Mouse (Mus musculus) liver, embryonic 12.5 days (tissue): ENCODE results near the gene Mbnl1. TPM values are rescaled to one million over a fixed set of nuclear protein-coding genes. Genes with fewer than 3 reads are reported as not detected.

Experiments used
- ATAC-seq: fragments of 200-750 bp; cut with Nextera tagmentation; 2 replicates; pipeline ENCODE4 v1.8.0; 2017; ENCODE audit warnings: moderate number of reproducible peaks, mild to moderate bottlenecking, moderate library complexity
- H3K27ac ChIP-seq: fragments of 300-500 bp; sonication (generic); 2 replicates; pipeline ENCODE4 v1.5.1; 2016; ENCODE audit warnings: mild to moderate bottlenecking
- H3K27me3 ChIP-seq: fragments of 300-500 bp; sonication (generic); replicated peaks from 2 replicates; pipeline ENCODE4 v1.6.1; 2016; ENCODE audit warnings: mild to moderate bottlenecking, moderate library complexity
- H3K36me3 ChIP-seq: fragments of 300-500 bp; sonication (generic); 2 replicates; pipeline ENCODE4 v1.6.1; 2016; ENCODE audit warnings: mild to moderate bottlenecking, moderate library complexity
- H3K4me1 ChIP-seq: fragments of 300-500 bp; sonication (generic); 2 replicates; pipeline ENCODE4 v1.6.1; 2016
- H3K4me2 ChIP-seq: fragments of 300-500 bp; sonication (generic); 2 replicates; pipeline ENCODE4 v1.6.1; 2016; ENCODE audit warnings: mild to moderate bottlenecking, moderate library complexity
- H3K4me3 ChIP-seq: fragments of 300-500 bp; sonication (generic); 2 replicates; pipeline ENCODE4 v1.5.1; 2016; ENCODE audit warnings: mild to moderate bottlenecking, moderate library complexity
- H3K9ac ChIP-seq: fragments of 300-500 bp; sonication (generic); 2 replicates; pipeline ENCODE4 v1.6.1; 2016; ENCODE audit warnings: mild to moderate bottlenecking, moderate library complexity
- H3K9me3 ChIP-seq: fragments of 300-500 bp; sonication (generic); replicated peaks from 2 replicates; pipeline ENCODE4 v1.6.1; 2016; ENCODE audit warnings: mild to moderate bottlenecking, moderate library complexity
- WGBS: fragments of 180-500 bp; shearing (Covaris S2); methylation state at CpG from one replicate; pipeline ENCODE4 v1.1.7; 2016; ENCODE audit not compliant: insufficient replicate concordance; 5-methylcytosine and 5-hydroxymethylcytosine counted together
- polyA plus RNA-seq: library from polyadenylated mRNA; unstranded; fragments of >200 nt; fragmentation: Nextera tagmentation; extraction: Ambion mirVana; gene quantifications from 2 replicates; pipeline ENCODE4 v1.2.1, GENCODE M21; 2016

Gene Mbnl1
- polyA plus RNA-seq, 1 experiment from 2014 or later = 171 TPM

- H3K4me1 ChIP-seq = peaks cover 84% of the 10 kb centered on the region
- 68% methylated on average over 4 of the region's 4 CpGs for WGBS
- no peaks in the 10 kb centered on the region for H3K27me3 ChIP-seq
- H3K36me3 ChIP-seq = no peaks in the 10 kb centered on the region
- no peak for ATAC-seq
- H3K9ac ChIP-seq = no peak overlapping the region
- no peaks in the 10 kb centered on the region for H3K9me3 ChIP-seq
- H3K4me2 ChIP-seq = peak overlapping the region; percentile 45; the same call in 1 of the 2 replicates
- H3K4me3 ChIP-seq = no peak overlapping the region
- peak overlapping the region; percentile 81 for H3K27ac ChIP-seq
These were observed 102.4 kb downstream of the Mbnl1 start for GRCm38 (mm10) chr3:60574849-60575524.

- Histone ChIP-seq H3K9me3 (no peaks in the 10 kb centered on the region), H3K4me1 (peaks cover 87% of the 10 kb centered on the region), H3K4me2 (no peak overlapping the region), H3K4me3 (no peak overlapping the region), H3K9ac (no peak overlapping the region; the same call in 1 of the 2 replicates), H3K36me3 (no peaks in the 10 kb centered on the region), H3K27me3 (no peaks in the 10 kb centered on the region), H3K27ac (peak overlapping the region; percentile 64)
- no peak for ATAC-seq
- WGBS = 49% methylated on average over 2 of the region's 2 CpGs
These were observed 103.3 kb downstream of the Mbnl1 start for GRCm38 (mm10) chr3:60575945-60576344.

GRCm38 (mm10) chr3:60576366-60577046 is 103.9 kb downstream of the Mbnl1 start:
- no peaks in the 10 kb centered on the region for H3K27me3 ChIP-seq
- H3K4me1 ChIP-seq = peaks cover 81% of the 10 kb centered on the region
- WGBS = 59% methylated on average over 9 of the region's 9 CpGs
- H3K9me3 ChIP-seq = no peaks in the 10 kb centered on the region
- H3K36me3 ChIP-seq = no peaks in the 10 kb centered on the region
- no peak for ATAC-seq
- H3K27ac ChIP-seq = peak overlapping the region; percentile 64
- no peak overlapping the region for H3K4me3 ChIP-seq
- H3K4me2 ChIP-seq = no peak overlapping the region
- H3K9ac ChIP-seq = no peak overlapping the region; the same call in 1 of the 2 replicates

GRCm38 (mm10) chr3:60579880-60580279 is 107.2 kb downstream of the Mbnl1 start:
- Histone ChIP-seq H3K27ac (peak overlapping the region; percentile 45; the same call in 1 of the 2 replicates), H3K27me3 (no peaks in the 10 kb centered on the region), H3K4me3 (no peak overlapping the region), H3K4me1 (peaks cover 74% of the 10 kb centered on the region), H3K9me3 (no peaks in the 10 kb centered on the region), H3K9ac (no peak overlapping the region), H3K36me3 (no peaks in the 10 kb centered on the region), H3K4me2 (no peak overlapping the region)
- WGBS = 67% methylated on average over 4 of the region's 4 CpGs
- ATAC-seq = no peak

- H3K36me3 ChIP-seq = no peaks in the 10 kb centered on the region
- H3K4me1 ChIP-seq = peaks cover 66% of the 10 kb centered on the region
- H3K9ac ChIP-seq = no peak overlapping the region
- 42% methylated on average over 5 of the region's 5 CpGs for WGBS
- no peaks in the 10 kb centered on the region for H3K27me3 ChIP-seq
- 0 out of 2 replicates have a peak, but pooled peaks have one; percentile 27 for ATAC-seq
- H3K9me3 ChIP-seq = no peaks in the 10 kb centered on the region
- no peak overlapping the region for H3K4me3 ChIP-seq
- no peak overlapping the region for H3K4me2 ChIP-seq
- H3K27ac ChIP-seq = peak overlapping the region; percentile 45; the same call in 1 of the 2 replicates
These were observed 108.1 kb downstream of the Mbnl1 start for GRCm38 (mm10) chr3:60580699-60581098.

- Histone ChIP-seq H3K27ac (no peak overlapping the region), H3K36me3 (no peaks in the 10 kb centered on the region), H3K9ac (no peak overlapping the region), H3K9me3 (no peaks in the 10 kb centered on the region), H3K4me3 (no peak overlapping the region), H3K27me3 (no peaks in the 10 kb centered on the region), H3K4me2 (no peak overlapping the region), H3K4me1 (peaks cover 64% of the 10 kb centered on the region)
- ATAC-seq = no peak
- 59% methylated on average over 3 of the region's 3 CpGs for WGBS
These were observed 109.5 kb downstream of the Mbnl1 start for GRCm38 (mm10) chr3:60582154-60582553.

- H3K4me2 ChIP-seq = no peak overlapping the region
- no peak overlapping the region for H3K4me3 ChIP-seq
- 89% methylated on average over 1 of the region's 1 CpGs for WGBS
- no peak overlapping the region for H3K9ac ChIP-seq
- no peaks in the 10 kb centered on the region for H3K36me3 ChIP-seq
- no peaks in the 10 kb centered on the region for H3K27me3 ChIP-seq
- ATAC-seq = no peak
- peaks cover 60% of the 10 kb centered on the region for H3K4me1 ChIP-seq
- H3K9me3 ChIP-seq = no peaks in the 10 kb centered on the region
- no peak overlapping the region for H3K27ac ChIP-seq
These were observed 110.0 kb downstream of the Mbnl1 start for GRCm38 (mm10) chr3:60582620-60583019.

GRCm38 (mm10) chr3:60584704-60585103 is 112.1 kb downstream of the Mbnl1 start:
- no peaks in the 10 kb centered on the region for H3K27me3 ChIP-seq
- H3K4me3 ChIP-seq = no peak overlapping the region
- no peaks in the 10 kb centered on the region for H3K36me3 ChIP-seq
- peaks cover 60% of the 10 kb centered on the region for H3K4me1 ChIP-seq
- no peak overlapping the region for H3K27ac ChIP-seq
- H3K9ac ChIP-seq = no peak overlapping the region
- no peaks in the 10 kb centered on the region for H3K9me3 ChIP-seq
- WGBS = 65% methylated on average over 3 of the region's 3 CpGs
- ATAC-seq = no peak
- H3K4me2 ChIP-seq = no peak overlapping the region

- Histone ChIP-seq H3K9me3 (no peaks in the 10 kb centered on the region), H3K4me2 (no peak overlapping the region), H3K4me1 (peaks cover 54% of the 10 kb centered on the region), H3K4me3 (no peak overlapping the region), H3K36me3 (no peaks in the 10 kb centered on the region), H3K9ac (no peak overlapping the region), H3K27me3 (no peaks in the 10 kb centered on the region), H3K27ac (no peak overlapping the region)
- no peak for ATAC-seq
- 95% methylated on average over 3 of the region's 3 CpGs for WGBS
These were observed 113.4 kb downstream of the Mbnl1 start for GRCm38 (mm10) chr3:60586046-60586445.

GRCm38 (mm10) chr3:60587149-60587548 is 114.5 kb downstream of the Mbnl1 start:
- H3K4me1 ChIP-seq = peaks cover 52% of the 10 kb centered on the region
- no peak for ATAC-seq
- H3K9ac ChIP-seq = no peak overlapping the region
- no peak overlapping the region for H3K4me2 ChIP-seq
- no peaks in the 10 kb centered on the region for H3K9me3 ChIP-seq
- H3K27ac ChIP-seq = peak overlapping the region; percentile 36; the same call in 1 of the 2 replicates
- 0 out of 2 replicates have a peak, but pooled peaks cover under 1% of the 10 kb centered on the region for H3K36me3 ChIP-seq
- H3K27me3 ChIP-seq = no peaks in the 10 kb centered on the region
- WGBS = 87% methylated on average over 4 of the region's 4 CpGs
- no peak overlapping the region for H3K4me3 ChIP-seq

- no peak overlapping the region for H3K4me3 ChIP-seq
- H3K9me3 ChIP-seq = no peaks in the 10 kb centered on the region
- H3K27ac ChIP-seq = no peak overlapping the region; the same call in 1 of the 2 replicates
- no peaks in the 10 kb centered on the region for H3K27me3 ChIP-seq
- no peak overlapping the region for H3K4me2 ChIP-seq
- H3K9ac ChIP-seq = no peak overlapping the region
- 56% methylated on average over 3 of the region's 3 CpGs for WGBS
- ATAC-seq = no peak
- H3K36me3 ChIP-seq = 0 out of 2 replicates have a peak, but pooled peaks cover 4% of the 10 kb centered on the region
- H3K4me1 ChIP-seq = peaks cover 52% of the 10 kb centered on the region
These were observed 116.7 kb downstream of the Mbnl1 start for GRCm38 (mm10) chr3:60589361-60589760.

- no peak overlapping the region for H3K4me3 ChIP-seq
- H3K9ac ChIP-seq = no peak overlapping the region
- 81% methylated on average over 10 of the region's 10 CpGs for WGBS
- H3K27ac ChIP-seq = no peak overlapping the region
- H3K4me1 ChIP-seq = peaks cover 36% of the 10 kb centered on the region
- no peak overlapping the region for H3K4me2 ChIP-seq
- H3K36me3 ChIP-seq = peaks cover 32% of the 10 kb centered on the region
- no peak for ATAC-seq
- H3K27me3 ChIP-seq = no peaks in the 10 kb centered on the region
- H3K9me3 ChIP-seq = no peaks in the 10 kb centered on the region
These were observed 123.0 kb downstream of the Mbnl1 start for GRCm38 (mm10) chr3:60595606-60596005.
